Mouse (Mus musculus): ENCODE data around the gene Gm6793. TPM values are rescaled to one million over a fixed set of nuclear protein-coding genes. Genes with fewer than 3 reads are reported as not detected.
A peak's percentile ranks its signal among the peaks of the same experiment; 100 is the strongest.

Gene Gm6793
- 0.26 and 0.37 TPM in 2 replicates for polyA plus RNA-seq (2014; fragmentation: Nextera tagmentation; extraction: Ambion mirVana)

DNA sequence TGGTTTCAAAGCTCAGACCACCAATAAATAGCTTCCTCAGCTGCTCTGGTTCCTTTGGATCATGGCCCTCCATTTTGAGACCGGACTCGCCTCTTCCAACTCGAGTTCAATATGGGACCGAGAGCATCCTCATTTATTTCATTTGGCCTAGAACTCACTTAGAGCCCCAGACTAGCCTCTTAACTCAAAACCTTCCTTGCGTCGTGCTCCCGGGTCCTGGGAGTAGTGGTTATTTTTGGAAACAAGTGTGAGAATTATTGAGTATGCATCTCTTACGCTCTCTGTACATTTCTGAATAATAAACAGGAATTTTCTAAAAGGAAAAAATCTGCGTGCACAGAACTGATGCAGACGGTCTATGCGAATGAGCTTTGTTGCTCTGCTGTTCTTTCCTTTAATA lies at the start of gene Gm6793:
Gm6793 (minus strand) TSS at position 101 of the 400 bp plus-strand sequence.
- H3K27me3 ChIP-seq (ENCODE audit: control insufficient read depth, insufficient read depth, low read length), result no peaks in the 10 kb centered on the region
- no peak within 1 kb of the TSS for H3K27ac ChIP-seq (ENCODE audit: low read depth, low read length)
- H3K4me3 ChIP-seq (ENCODE audit: low read depth, low read length), result no peak within 1 kb of the TSS
- peaks cover 9% of the 10 kb centered on the region for H3K36me3 ChIP-seq (ENCODE audit: control insufficient read depth, insufficient read depth, low read length)
- peaks cover 14% of the 10 kb centered on the region for H3K4me1 ChIP-seq (ENCODE audit: control insufficient read depth, insufficient read depth, low read length)
- DNase-seq (ENCODE audit: low spot score, missing footprints) (no peak), ATAC-seq (ENCODE audit: low FRiP score) (no peak)
- no peak within 1 kb of the TSS for H3K9ac ChIP-seq (ENCODE audit: low read length)
- no peak within 1 kb of the TSS for H3K4me2 ChIP-seq
- 95% methylated on average over 11 of the region's 11 CpGs for WGBS
- no peaks in the 10 kb centered on the region for H3K9me3 ChIP-seq (ENCODE audit: control insufficient read depth, low read length)

DNA sequence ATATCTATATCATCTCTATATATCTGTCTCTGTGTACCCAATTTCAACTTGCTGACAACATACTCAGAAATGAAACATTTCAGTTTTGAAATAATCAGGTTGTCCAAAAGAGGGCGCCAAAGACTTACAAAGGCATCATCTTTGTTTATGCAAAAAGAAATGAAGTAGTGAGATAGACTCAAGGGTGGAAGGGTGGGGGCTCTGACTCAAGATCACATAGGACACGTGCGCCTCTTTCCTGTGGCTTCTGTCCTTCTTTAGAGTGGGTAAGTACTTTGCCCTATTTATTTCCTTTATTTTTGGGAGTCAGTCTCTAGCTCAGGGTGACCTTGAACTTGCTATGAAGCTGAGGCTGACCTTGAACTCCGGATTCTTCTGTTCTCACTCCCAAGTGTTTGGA lies 46.5 kb upstream of the Gm6793 start:
- 37% methylated on average over 4 of the region's 4 CpGs for WGBS
- H3K4me3 ChIP-seq (ENCODE audit: low read depth, low read length), result no peak overlapping the region

DNA sequence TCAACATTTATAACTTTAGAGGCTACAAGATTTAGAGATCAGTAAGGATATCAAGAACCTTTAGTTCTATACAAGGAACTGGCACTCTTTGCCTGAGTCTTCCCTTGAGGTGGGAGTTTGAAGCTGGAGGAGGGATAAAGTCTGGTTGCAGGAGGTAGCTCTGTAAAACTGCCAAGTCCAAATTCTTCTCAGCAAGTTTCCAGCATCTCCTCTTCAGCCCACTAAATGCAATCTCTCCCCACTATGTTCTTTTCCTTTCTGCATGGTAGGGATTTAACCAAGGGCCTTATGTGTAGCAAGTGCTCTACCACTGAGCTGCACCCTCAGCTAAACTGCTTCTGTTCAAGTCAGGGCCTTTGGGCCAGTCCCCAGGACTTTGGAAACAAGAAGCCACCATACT lies 39.6 kb upstream of the Gm6793 start:
- no peak for ATAC-seq (ENCODE audit: low FRiP score)
- Histone ChIP-seq H3K27me3 (ENCODE audit: control insufficient read depth, insufficient read depth, low read length) (no peaks in the 10 kb centered on the region), H3K27ac (ENCODE audit: low read depth, low read length) (no peak overlapping the region)

More for the DNA sequence above, 46.5 kb upstream of the Gm6793 start:
- Histone ChIP-seq H3K36me3 (ENCODE audit: control insufficient read depth, insufficient read depth, low read length) (no peaks in the 10 kb centered on the region), H3K9ac (ENCODE audit: low read length) (no peak overlapping the region), H3K9me3 (ENCODE audit: control insufficient read depth, low read length) (no peaks in the 10 kb centered on the region), H3K27ac (ENCODE audit: low read depth, low read length) (no peak overlapping the region), H3K4me2 (no peak overlapping the region), H3K27me3 (ENCODE audit: control insufficient read depth, insufficient read depth, low read length) (no peaks in the 10 kb centered on the region), H3K4me1 (ENCODE audit: control insufficient read depth, insufficient read depth, low read length) (no peaks in the 10 kb centered on the region)
- DNase-seq (ENCODE audit: low spot score, missing footprints) (peak; percentile 93), ATAC-seq (ENCODE audit: low FRiP score) (0 out of 2 replicates have a peak, but pooled peaks have one; percentile 52)

DNA sequence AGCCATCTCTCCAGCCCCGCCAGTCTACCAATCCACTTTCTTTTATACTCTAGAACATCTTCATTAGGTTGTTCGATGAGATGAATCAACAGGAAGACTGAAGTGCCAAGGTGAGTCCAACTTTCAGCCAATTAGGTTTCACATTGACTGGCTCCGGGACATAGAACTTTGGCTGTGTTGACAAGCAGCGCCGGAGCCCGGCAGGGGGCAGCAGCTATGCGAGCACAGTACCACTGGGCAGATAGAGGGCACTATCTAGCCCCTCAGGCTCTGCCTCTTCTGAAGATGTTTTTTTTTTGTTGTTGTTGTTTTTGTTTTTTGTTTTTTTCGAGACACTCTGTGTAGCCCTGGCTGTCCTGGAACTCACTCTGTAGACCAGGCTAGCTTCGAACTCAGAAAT lies 36.7 kb upstream of the Gm6793 start:
- ATAC-seq (ENCODE audit: low FRiP score), result no peak
- WGBS, result 83% methylated on average over 9 of the region's 9 CpGs
- DNase-seq (ENCODE audit: low spot score, missing footprints), result no peak
- no peak overlapping the region for H3K4me3 ChIP-seq (ENCODE audit: low read depth, low read length)
- H3K9ac ChIP-seq (ENCODE audit: low read length), result no peak overlapping the region
- no peak overlapping the region for H3K27ac ChIP-seq (ENCODE audit: low read depth, low read length)
- H3K27me3 ChIP-seq (ENCODE audit: control insufficient read depth, insufficient read depth, low read length), result no peaks in the 10 kb centered on the region
- no peaks in the 10 kb centered on the region for H3K9me3 ChIP-seq (ENCODE audit: control insufficient read depth, low read length)
- H3K36me3 ChIP-seq (ENCODE audit: control insufficient read depth, insufficient read depth, low read length), result no peaks in the 10 kb centered on the region
- H3K4me1 ChIP-seq (ENCODE audit: control insufficient read depth, insufficient read depth, low read length), result no peaks in the 10 kb centered on the region
- H3K4me2 ChIP-seq, result no peak overlapping the region

More for the DNA sequence above, 39.6 kb upstream of the Gm6793 start:
- Histone ChIP-seq H3K4me3 (ENCODE audit: low read depth, low read length) (no peak overlapping the region), H3K9ac (ENCODE audit: low read length) (no peak overlapping the region), H3K4me2 (no peak overlapping the region), H3K36me3 (ENCODE audit: control insufficient read depth, insufficient read depth, low read length) (no peaks in the 10 kb centered on the region), H3K9me3 (ENCODE audit: control insufficient read depth, low read length) (no peaks in the 10 kb centered on the region), H3K4me1 (ENCODE audit: control insufficient read depth, insufficient read depth, low read length) (no peaks in the 10 kb centered on the region)
- DNase-seq (ENCODE audit: low spot score, missing footprints), result no peak

DNA sequence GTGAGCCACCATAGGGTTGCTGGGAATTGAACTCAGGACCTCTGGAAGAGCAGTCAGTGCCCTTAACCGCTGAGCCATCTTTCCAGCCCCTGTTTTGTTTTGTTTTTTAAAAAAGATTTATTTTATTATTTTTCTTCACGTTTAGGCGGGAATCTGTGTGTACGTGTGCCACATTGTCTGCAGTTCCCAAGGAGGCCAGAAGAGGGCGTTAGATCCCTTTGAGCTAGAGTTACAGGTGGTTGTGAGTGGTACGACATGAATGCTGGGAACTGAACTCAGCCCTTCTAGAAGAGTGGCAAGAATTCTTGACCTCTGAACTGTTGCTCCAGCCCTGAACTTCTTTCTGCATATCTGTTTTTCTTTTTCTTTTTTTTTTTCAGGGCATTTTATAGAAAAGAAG lies 35.1 kb upstream of the Gm6793 start:
- H3K4me1 ChIP-seq (ENCODE audit: control insufficient read depth, insufficient read depth, low read length), result no peaks in the 10 kb centered on the region
- H3K9ac ChIP-seq (ENCODE audit: low read length), result no peak overlapping the region
- no peak overlapping the region for H3K4me3 ChIP-seq (ENCODE audit: low read depth, low read length)
- H3K36me3 ChIP-seq (ENCODE audit: control insufficient read depth, insufficient read depth, low read length), result no peaks in the 10 kb centered on the region
- H3K9me3 ChIP-seq (ENCODE audit: control insufficient read depth, low read length), result no peaks in the 10 kb centered on the region
- 85% methylated on average over 6 of the region's 6 CpGs for WGBS
- ATAC-seq (ENCODE audit: low FRiP score) (no peak), DNase-seq (ENCODE audit: low spot score, missing footprints) (no peak)
- H3K27me3 ChIP-seq (ENCODE audit: control insufficient read depth, insufficient read depth, low read length), result no peaks in the 10 kb centered on the region
- H3K4me2 ChIP-seq, result no peak overlapping the region
- H3K27ac ChIP-seq (ENCODE audit: low read depth, low read length), result no peak overlapping the region

DNA sequence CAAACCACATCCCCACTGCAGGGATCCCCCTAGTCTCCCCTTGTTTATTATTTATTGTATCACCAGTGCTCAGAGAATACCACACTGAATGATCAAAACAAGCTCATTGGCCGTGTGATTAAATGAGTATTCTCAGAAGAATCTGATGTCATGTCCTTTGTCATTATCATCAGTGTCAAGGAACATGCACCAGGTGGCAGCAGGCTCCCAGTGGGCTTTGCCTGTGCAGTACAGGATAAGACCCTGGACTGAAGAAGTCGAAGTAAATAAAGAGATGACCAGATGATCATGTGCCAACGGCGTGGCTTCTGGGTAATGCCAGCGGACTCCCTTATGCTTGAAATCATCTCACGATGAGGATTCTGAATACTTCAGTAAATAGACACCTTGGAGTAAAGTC lies 33.5 kb upstream of the Gm6793 start:
- no peaks in the 10 kb centered on the region for H3K36me3 ChIP-seq (ENCODE audit: control insufficient read depth, insufficient read depth, low read length)
- no peaks in the 10 kb centered on the region for H3K9me3 ChIP-seq (ENCODE audit: control insufficient read depth, low read length)
- DNase-seq (ENCODE audit: low spot score, missing footprints) (no peak), ATAC-seq (ENCODE audit: low FRiP score) (no peak)
- H3K4me3 ChIP-seq (ENCODE audit: low read depth, low read length), result no peak overlapping the region
- no peak overlapping the region for H3K4me2 ChIP-seq
- H3K27ac ChIP-seq (ENCODE audit: low read depth, low read length), result no peak overlapping the region
- H3K4me1 ChIP-seq (ENCODE audit: control insufficient read depth, insufficient read depth, low read length), result no peaks in the 10 kb centered on the region
- H3K27me3 ChIP-seq (ENCODE audit: control insufficient read depth, insufficient read depth, low read length), result no peaks in the 10 kb centered on the region
- H3K9ac ChIP-seq (ENCODE audit: low read length), result no peak overlapping the region
- WGBS, result 85% methylated on average over 6 of the region's 6 CpGs

DNA sequence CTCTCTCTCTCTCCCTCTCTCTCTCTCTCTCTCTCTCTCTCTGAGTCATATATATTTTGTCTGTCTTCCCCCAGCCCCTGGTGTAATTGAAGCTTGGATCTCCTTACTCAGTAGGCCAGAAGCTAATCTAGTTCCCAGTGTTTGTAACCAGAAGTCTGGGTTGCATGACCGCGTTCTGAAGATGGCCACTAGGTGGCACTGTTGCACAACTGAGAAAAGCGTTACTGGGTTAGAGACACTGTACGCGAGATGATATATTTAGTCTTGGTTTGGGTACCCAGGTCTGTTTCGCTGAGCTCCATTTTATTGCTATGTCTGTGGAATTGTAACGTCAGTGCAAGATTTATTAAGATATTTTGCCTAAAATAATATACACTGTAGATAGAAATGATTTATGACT lies 31.1 kb upstream of the Gm6793 start:
- WGBS, result 11% methylated on average over 7 of the region's 7 CpGs

DNA sequence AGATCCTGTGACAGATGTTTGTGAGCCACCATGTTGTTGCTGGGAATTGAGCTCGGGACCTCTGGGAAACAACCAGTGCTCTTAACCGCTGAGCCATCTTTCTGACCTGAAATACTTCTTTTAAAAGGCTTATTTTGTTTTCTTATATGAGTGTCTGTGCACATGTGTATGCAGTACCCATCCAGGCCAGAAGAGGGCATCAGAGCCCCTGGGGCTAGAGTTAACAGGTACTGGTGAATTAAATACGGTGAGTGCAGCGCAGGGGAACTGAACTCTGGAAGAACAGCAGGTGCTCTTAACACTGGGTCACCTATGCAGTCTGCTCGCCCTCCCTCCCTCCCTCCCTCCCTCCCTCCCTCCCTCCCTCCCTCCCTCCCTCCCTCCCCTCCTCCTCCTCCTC lies 30.3 kb upstream of the Gm6793 start:
- H3K4me2 ChIP-seq, result no peak overlapping the region
- DNase-seq (ENCODE audit: low spot score, missing footprints) (no peak), ATAC-seq (ENCODE audit: low FRiP score) (no peak)
- 82% methylated on average over 5 of the region's 5 CpGs for WGBS
- no peaks in the 10 kb centered on the region for H3K27me3 ChIP-seq (ENCODE audit: control insufficient read depth, insufficient read depth, low read length)
- no peaks in the 10 kb centered on the region for H3K4me1 ChIP-seq (ENCODE audit: control insufficient read depth, insufficient read depth, low read length)
- no peak overlapping the region for H3K27ac ChIP-seq (ENCODE audit: low read depth, low read length)
- H3K36me3 ChIP-seq (ENCODE audit: control insufficient read depth, insufficient read depth, low read length), result no peaks in the 10 kb centered on the region
- no peak overlapping the region for H3K4me3 ChIP-seq (ENCODE audit: low read depth, low read length)
- H3K9ac ChIP-seq (ENCODE audit: low read length), result no peak overlapping the region
- no peaks in the 10 kb centered on the region for H3K9me3 ChIP-seq (ENCODE audit: control insufficient read depth, low read length)

More for the DNA sequence above, 31.1 kb upstream of the Gm6793 start:
- no peaks in the 10 kb centered on the region for H3K36me3 ChIP-seq (ENCODE audit: control insufficient read depth, insufficient read depth, low read length)
- H3K4me3 ChIP-seq (ENCODE audit: low read depth, low read length), result no peak overlapping the region
- H3K9me3 ChIP-seq (ENCODE audit: control insufficient read depth, low read length), result no peaks in the 10 kb centered on the region
- H3K4me2 ChIP-seq, result no peak overlapping the region
- H3K27ac ChIP-seq (ENCODE audit: low read depth, low read length), result no peak overlapping the region
- H3K4me1 ChIP-seq (ENCODE audit: control insufficient read depth, insufficient read depth, low read length), result no peaks in the 10 kb centered on the region
- ATAC-seq (ENCODE audit: low FRiP score) (peak; percentile 70), DNase-seq (ENCODE audit: low spot score, missing footprints) (peak; percentile 98)
- H3K9ac ChIP-seq (ENCODE audit: low read length), result no peak overlapping the region
- H3K27me3 ChIP-seq (ENCODE audit: control insufficient read depth, insufficient read depth, low read length), result no peaks in the 10 kb centered on the region

DNA sequence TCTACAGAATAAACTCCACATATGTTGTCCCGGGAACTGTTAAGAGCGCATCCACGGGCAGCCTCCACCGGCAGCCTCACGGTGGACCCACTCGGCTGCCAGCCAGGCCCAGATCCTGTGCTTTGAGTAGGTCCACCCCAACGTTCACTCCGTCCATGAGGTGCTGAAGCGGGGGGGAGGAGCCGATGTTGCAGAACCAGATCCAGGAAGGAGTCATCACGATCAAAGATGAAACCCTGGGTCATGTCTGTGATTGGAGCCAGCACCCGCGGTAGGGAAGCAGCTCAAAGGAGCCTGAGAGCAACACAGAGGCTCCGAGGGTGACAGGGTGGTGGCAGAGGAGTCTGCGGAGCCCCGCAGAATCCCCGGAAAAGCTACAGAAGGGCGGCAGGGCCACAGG lies 22.7 kb upstream of the Gm6793 start:
- H3K4me3 ChIP-seq (ENCODE audit: low read depth, low read length), result no peak overlapping the region
- no peak overlapping the region for H3K27ac ChIP-seq (ENCODE audit: low read depth, low read length)
- ATAC-seq (ENCODE audit: low FRiP score), result no peak

DNA sequence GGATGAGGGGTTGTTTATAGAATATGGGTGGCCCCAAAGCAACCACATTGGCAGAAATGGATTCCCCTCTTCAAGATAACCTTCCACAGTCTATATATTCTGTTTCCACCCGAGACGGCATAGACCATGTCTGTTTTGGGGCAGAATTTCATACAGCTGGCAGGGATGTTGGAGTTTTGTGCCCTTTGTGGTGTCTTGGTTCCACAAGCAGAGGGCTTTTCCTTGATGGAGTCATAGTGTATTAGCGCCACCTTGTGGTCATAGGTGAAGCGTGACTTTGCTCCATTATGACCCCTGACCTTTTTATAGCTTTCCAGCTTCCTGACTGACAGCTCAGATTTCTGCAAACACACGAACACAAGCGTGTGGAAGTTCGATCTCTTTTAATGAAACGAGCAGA lies 19.8 kb upstream of the Gm6793 start:
- H3K27me3 ChIP-seq (ENCODE audit: control insufficient read depth, insufficient read depth, low read length), result no peaks in the 10 kb centered on the region
- no peak overlapping the region for H3K4me3 ChIP-seq (ENCODE audit: low read depth, low read length)
- DNase-seq (ENCODE audit: low spot score, missing footprints) (peak; percentile 94), ATAC-seq (ENCODE audit: low FRiP score) (peak; percentile 30; the same call in 1 of the 2 replicates)
- H3K4me1 ChIP-seq (ENCODE audit: control insufficient read depth, insufficient read depth, low read length), result no peaks in the 10 kb centered on the region
- no peak overlapping the region for H3K4me2 ChIP-seq
- no peaks in the 10 kb centered on the region for H3K9me3 ChIP-seq (ENCODE audit: control insufficient read depth, low read length)
- WGBS, result 17% methylated on average over 8 of the region's 8 CpGs
- H3K9ac ChIP-seq (ENCODE audit: low read length), result no peak overlapping the region
- H3K27ac ChIP-seq (ENCODE audit: low read depth, low read length), result no peak overlapping the region
- no peaks in the 10 kb centered on the region for H3K36me3 ChIP-seq (ENCODE audit: control insufficient read depth, insufficient read depth, low read length)

More for the DNA sequence above, 22.7 kb upstream of the Gm6793 start:
- no peak for DNase-seq (ENCODE audit: low spot score, missing footprints)
- no peaks in the 10 kb centered on the region for H3K36me3 ChIP-seq (ENCODE audit: control insufficient read depth, insufficient read depth, low read length)
- H3K9me3 ChIP-seq (ENCODE audit: control insufficient read depth, low read length), result no peaks in the 10 kb centered on the region
- WGBS, result 86% methylated on average over 18 of the region's 18 CpGs
- no peak overlapping the region for H3K9ac ChIP-seq (ENCODE audit: low read length)
- no peaks in the 10 kb centered on the region for H3K27me3 ChIP-seq (ENCODE audit: control insufficient read depth, insufficient read depth, low read length)
- no peak overlapping the region for H3K4me2 ChIP-seq
- H3K4me1 ChIP-seq (ENCODE audit: control insufficient read depth, insufficient read depth, low read length), result no peaks in the 10 kb centered on the region

Data from midbrain, embryonic 11.5 days (tissue).